Mouse (Mus musculus) limb, embryonic 12.5 days (tissue): ENCODE results near the gene Abcb10. TPM values are rescaled to one million over a fixed set of nuclear protein-coding genes. Genes with fewer than 3 reads are reported as not detected.
"Not testable (repeated sequence)": the region's sequence is repeated elsewhere in the genome, so short reads cannot be mapped to it uniquely, and the experiment has no call there.

Source experiments
- ATAC-seq: fragments of 200-750 bp; cut with Nextera tagmentation; 2 replicates; pipeline ENCODE4 v1.8.0; 2017; ENCODE audit warnings: low read depth, moderate TSS enrichment; ENCODE audit not compliant: insufficient number of reproducible peaks, insufficient read depth, low FRiP score, low TSS enrichment
- H3K27ac ChIP-seq: fragments of 300-500 bp; sonication (generic); 2 replicates; pipeline ENCODE4 v1.5.1; 2016; ENCODE audit warnings: mild to moderate bottlenecking, moderate library complexity
- H3K27me3 ChIP-seq: fragments of 300-500 bp; sonication (generic); 2 replicates; pipeline ENCODE4 v1.6.1; 2016; ENCODE audit warnings: mild to moderate bottlenecking, moderate library complexity
- H3K36me3 ChIP-seq: fragments of 300-500 bp; sonication (generic); 2 replicates; pipeline ENCODE4 v1.6.1; 2016; ENCODE audit warnings: mild to moderate bottlenecking, moderate library complexity
- H3K4me1 ChIP-seq: fragments of 300-500 bp; sonication (generic); replicated peaks from 2 replicates; pipeline ENCODE4 v1.6.1; 2016
- H3K4me2 ChIP-seq: fragments of 300-500 bp; sonication (generic); 2 replicates; pipeline ENCODE4 v1.6.1; 2016; ENCODE audit warnings: mild to moderate bottlenecking, moderate library complexity
- H3K4me3 ChIP-seq: fragments of 300-500 bp; sonication (generic); replicated peaks from 2 replicates; pipeline ENCODE4 v1.5.1; 2016; ENCODE audit warnings: mild to moderate bottlenecking
- H3K9ac ChIP-seq: fragments of 300-500 bp; sonication (generic); replicated peaks from 2 replicates; pipeline ENCODE4 v1.6.1; 2016; ENCODE audit warnings: mild to moderate bottlenecking, moderate library complexity
- H3K9me3 ChIP-seq: fragments of 300-500 bp; sonication (generic); 2 replicates; pipeline ENCODE4 v1.6.1; 2016; ENCODE audit warnings: mild to moderate bottlenecking, moderate library complexity
- WGBS: fragments of 180-500 bp; shearing (Covaris S2); methylation state at CpG from one replicate; pipeline ENCODE4 v1.1.7; 2016; 5-methylcytosine and 5-hydroxymethylcytosine counted together
- polyA plus RNA-seq: library from polyadenylated mRNA; unstranded; fragments of >200 nt; fragmentation: Nextera tagmentation; extraction: Ambion mirVana; gene quantifications from 2 replicates; pipeline ENCODE4 v1.2.1, GENCODE M21; 2016

Abcb10 gene
- 20.2 and 21.6 TPM in 2 replicates for polyA plus RNA-seq

- Histone ChIP-seq H3K9me3 (no peaks in the 10 kb centered on the region), H3K27ac (peak within 1 kb of the TSS; percentile 91), H3K27me3 (0 out of 2 replicates have a peak, but pooled peaks cover 3% of the 10 kb centered on the region), H3K4me2 (peak within 1 kb of the TSS; percentile 94), H3K4me1 (peaks cover 13% of the 10 kb centered on the region; the same call in 1 of the 2 replicates), H3K4me3 (peak within 1 kb of the TSS; percentile 74), H3K36me3 (no peaks in the 10 kb centered on the region), H3K9ac (peak within 1 kb of the TSS; percentile 81)
- ATAC-seq: peak; percentile 90
- WGBS: under 1% methylated on average over 52 of the region's 56 CpGs
These were observed at the start of gene Abcb10 for GRCm38 (mm10) chr8:123982826-123983400. Gene Abcb10, minus strand, starts transcription at chr8:123983122.

- WGBS: 88% methylated on average over 6 of the region's 6 CpGs
- H3K27ac ChIP-seq: no peak overlapping the region
These were observed 44.9 kb upstream of the Abcb10 start for GRCm38 (mm10) chr8:124027831-124028230.

DNA sequence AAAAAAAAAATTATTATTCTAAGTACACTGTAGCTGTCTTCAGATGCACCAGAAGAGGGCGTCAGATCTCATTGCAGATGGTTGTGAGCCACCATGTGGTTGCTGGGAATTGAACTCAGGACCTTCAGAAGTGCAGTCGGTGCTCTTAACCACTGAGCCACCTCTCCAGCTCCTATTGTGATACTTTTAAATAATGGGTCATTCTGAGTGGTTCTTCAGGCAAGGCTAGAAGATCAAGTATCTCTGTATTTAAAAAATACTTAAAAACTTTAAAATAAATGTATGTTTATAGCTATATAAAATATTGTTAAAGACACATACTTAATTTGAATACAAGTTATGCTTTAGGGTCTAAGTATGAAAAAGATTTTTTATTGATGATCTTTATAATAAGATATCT lies 43.3 kb upstream of the Abcb10 start:
- not testable (repeated sequence) for H3K9me3 ChIP-seq, ATAC-seq, H3K4me1 ChIP-seq, H3K27ac ChIP-seq, H3K4me2 ChIP-seq, H3K9ac ChIP-seq, H3K4me3 ChIP-seq, H3K27me3 ChIP-seq
- WGBS: 81% methylated on average over 2 of the region's 2 CpGs
- H3K36me3 ChIP-seq: peaks cover 77% of the 10 kb centered on the region

More at GRCm38 (mm10) chr8:124027831-124028230, 44.9 kb upstream of the Abcb10 start:
- Histone ChIP-seq H3K27me3 (no peaks in the 10 kb centered on the region), H3K9ac (no peak overlapping the region), H3K4me2 (no peak overlapping the region), H3K4me1 (no peaks in the 10 kb centered on the region), H3K36me3 (peaks cover 84% of the 10 kb centered on the region), H3K9me3 (no peaks in the 10 kb centered on the region), H3K4me3 (no peak overlapping the region)
- ATAC-seq: no peak

DNA sequence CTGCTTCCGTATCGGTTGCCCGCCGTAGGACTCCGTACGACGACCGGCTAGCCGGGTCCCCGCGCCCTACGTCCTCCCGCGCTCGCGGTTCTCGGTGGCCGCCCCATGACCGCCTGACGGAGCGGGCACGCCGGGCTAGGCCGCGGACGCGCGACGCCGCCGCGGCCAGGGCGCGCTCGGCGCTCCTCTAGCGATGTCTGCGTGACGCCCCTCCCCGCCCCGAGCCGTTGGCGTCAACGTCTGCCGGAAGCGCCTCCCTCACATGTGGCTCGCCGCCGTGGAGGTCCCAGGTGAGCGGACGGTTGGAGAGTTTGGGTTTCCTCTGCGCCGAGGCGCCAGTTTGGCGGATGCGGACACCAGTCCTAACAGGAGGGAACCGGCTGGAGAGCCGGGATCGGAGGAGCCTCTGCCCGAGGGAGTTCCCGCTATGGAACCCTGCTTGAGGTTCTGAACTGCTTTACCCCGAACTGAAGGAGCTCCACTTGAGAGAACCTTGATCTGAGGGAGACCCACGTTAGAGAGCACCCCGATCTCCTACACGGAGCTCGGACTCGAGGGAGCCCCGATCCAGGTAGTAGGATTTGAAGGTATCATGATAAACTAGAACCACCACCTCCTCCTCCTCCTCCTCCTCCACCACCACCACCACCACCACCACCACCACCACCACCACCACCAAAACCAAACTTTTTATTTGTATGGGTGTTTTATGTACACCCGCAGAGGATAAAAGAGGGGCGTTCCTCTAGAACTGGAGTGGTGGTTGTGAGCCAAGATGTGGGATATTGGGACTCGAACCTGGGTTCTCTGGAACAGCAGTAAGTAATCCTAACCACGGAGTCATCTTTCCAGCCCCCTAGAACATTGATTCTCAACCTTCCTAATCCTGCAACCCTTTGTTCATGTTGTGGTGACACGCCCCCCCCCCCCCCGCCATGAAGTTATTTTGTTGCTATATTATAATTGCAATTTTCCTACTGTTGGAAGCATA lies 38.6 kb upstream of the Abcb10 start, which contains the start of the genes Taf5l and Urb2:
TSS of gene Taf5l (minus strand) at position 161 of the 991 bp plus-strand sequence.
TSS of gene Urb2 (plus strand) at position 272 of the 991 bp plus-strand sequence.
- H3K4me3 ChIP-seq: peak within 1 kb of the TSS; percentile 70
- peak within 1 kb of the TSS; percentile 97 for H3K27ac ChIP-seq
- under 1% methylated on average over 64 of the region's 74 CpGs for WGBS
- H3K36me3 ChIP-seq: peaks cover 32% of the 10 kb centered on the region
- peak; percentile 89 for ATAC-seq
- no peaks in the 10 kb centered on the region for H3K27me3 ChIP-seq
- peak within 1 kb of the TSS; percentile 69 for H3K4me2 ChIP-seq
- H3K4me1 ChIP-seq: peaks cover 23% of the 10 kb centered on the region
- H3K9ac ChIP-seq: peak within 1 kb of the TSS; percentile 84
- H3K9me3 ChIP-seq: no peaks in the 10 kb centered on the region

- Histone ChIP-seq H3K36me3 (peaks cover 26% of the 10 kb centered on the region), H3K27ac (peak overlapping the region; percentile 97), H3K9ac (peak overlapping the region; percentile 84), H3K4me1 (peaks cover 23% of the 10 kb centered on the region), H3K9me3 (no peaks in the 10 kb centered on the region), H3K4me3 (peak overlapping the region; percentile 70), H3K27me3 (no peaks in the 10 kb centered on the region), H3K4me2 (peak overlapping the region; percentile 69)
- 1% methylated on average over 61 of the region's 87 CpGs for WGBS
- peak; percentile 81 for ATAC-seq
These were observed 37.7 kb upstream of the Abcb10 start for GRCm38 (mm10) chr8:124020439-124021236.

DNA sequence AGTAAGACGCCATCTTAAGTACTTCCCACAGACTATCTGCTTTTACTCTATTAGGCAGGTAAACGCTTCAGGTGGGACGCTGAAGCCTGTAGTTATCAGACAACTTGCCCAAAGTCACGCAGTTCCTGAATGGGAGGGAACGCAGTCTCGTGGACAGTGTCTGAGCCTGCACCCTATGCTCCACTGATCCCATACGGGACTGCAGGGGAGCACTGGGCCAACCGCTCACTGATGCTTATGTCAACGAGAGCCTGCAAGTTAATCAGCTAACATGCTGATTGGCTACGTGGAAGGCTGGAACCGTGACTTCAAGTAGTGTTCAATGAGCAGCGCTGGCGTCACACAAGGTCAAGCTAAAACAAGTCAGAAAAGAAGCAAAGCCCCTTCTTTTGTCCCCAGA lies 36.9 kb upstream of the Abcb10 start:
- H3K27me3 ChIP-seq: no peaks in the 10 kb centered on the region
- 0 out of 2 replicates have a peak overlapping the region, but pooled peaks have one; percentile 34 for H3K9ac ChIP-seq
- H3K4me2 ChIP-seq: peak overlapping the region; percentile 69
- 40% methylated on average over 13 of the region's 13 CpGs for WGBS
- peaks cover 23% of the 10 kb centered on the region for H3K4me1 ChIP-seq
- peak overlapping the region; percentile 70 for H3K4me3 ChIP-seq
- H3K9me3 ChIP-seq: no peaks in the 10 kb centered on the region
- H3K36me3 ChIP-seq: peaks cover 17% of the 10 kb centered on the region
- H3K27ac ChIP-seq: no peak overlapping the region
- ATAC-seq: 0 out of 2 replicates have a peak, but pooled peaks have one; percentile 43

GRCm38 (mm10) chr8:124014751-124015150 lies 31.8 kb upstream of the Abcb10 start:
- H3K9me3 ChIP-seq: no peaks in the 10 kb centered on the region
- no peak overlapping the region for H3K4me2 ChIP-seq
- no peak overlapping the region for H3K27ac ChIP-seq
- ATAC-seq: no peak
- no peaks in the 10 kb centered on the region for H3K27me3 ChIP-seq
- H3K4me1 ChIP-seq: peaks cover 7% of the 10 kb centered on the region
- H3K9ac ChIP-seq: no peak overlapping the region
- peaks cover 7% of the 10 kb centered on the region; the same call in 1 of the 2 replicates for H3K36me3 ChIP-seq
- WGBS: 87% methylated on average over 3 of the region's 3 CpGs
- H3K4me3 ChIP-seq: no peak overlapping the region

- H3K36me3 ChIP-seq: peaks cover 11% of the 10 kb centered on the region
- H3K27me3 ChIP-seq, H3K27ac ChIP-seq, H3K9ac ChIP-seq, H3K4me1 ChIP-seq, H3K9me3 ChIP-seq, H3K4me3 ChIP-seq, ATAC-seq, H3K4me2 ChIP-seq: not testable (repeated sequence)
- WGBS: 90% methylated on average over 7 of the region's 7 CpGs
These were observed 31.4 kb upstream of the Abcb10 start for GRCm38 (mm10) chr8:124014299-124014698.

GRCm38 (mm10) chr8:124011989-124012586 lies 29.2 kb upstream of the Abcb10 start:
- Histone ChIP-seq H3K27me3 (no peaks in the 10 kb centered on the region), H3K9me3 (no peaks in the 10 kb centered on the region), H3K9ac (no peak overlapping the region), H3K27ac (no peak overlapping the region), H3K4me3 (no peak overlapping the region), H3K36me3 (peaks cover 33% of the 10 kb centered on the region), H3K4me1 (no peaks in the 10 kb centered on the region), H3K4me2 (no peak overlapping the region)
- no peak for ATAC-seq
- 96% methylated on average over 3 of the region's 3 CpGs for WGBS

GRCm38 (mm10) chr8:124011580-124011979 lies 28.7 kb upstream of the Abcb10 start:
- H3K4me2 ChIP-seq: no peak overlapping the region
- H3K9ac ChIP-seq: no peak overlapping the region
- WGBS: 91% methylated on average over 3 of the region's 3 CpGs
- peaks cover 38% of the 10 kb centered on the region for H3K36me3 ChIP-seq
- no peak for ATAC-seq
- no peaks in the 10 kb centered on the region for H3K27me3 ChIP-seq
- H3K4me1 ChIP-seq: no peaks in the 10 kb centered on the region
- H3K27ac ChIP-seq: no peak overlapping the region
- no peaks in the 10 kb centered on the region for H3K9me3 ChIP-seq
- no peak overlapping the region for H3K4me3 ChIP-seq
